Mouse (Mus musculus): ENCODE measurements around the gene Clic1. TPM values are rescaled to one million over a fixed set of nuclear protein-coding genes. Genes with fewer than 3 reads are reported as not detected.

The Clic1 gene
- polyA plus RNA-seq, 1 experiment, result not detected

- TF ChIP-seq POLR2A (IDR thresholded peaks at IDR 0.05; ENCODE audit: insufficient read depth, low read depth, low read length) (no peak), CTCF (IDR thresholded peaks at IDR 0.05; ENCODE audit: insufficient read depth, low read depth, low read length) (no peak)
- WGBS, result 69% methylated on average over 10 of the region's 10 CpGs
- Histone ChIP-seq H3K4me3 (ENCODE audit: insufficient read depth, low read depth, low read length) (no peak within 1 kb of the TSS), H3K4me1 (ENCODE audit: control insufficient read depth, insufficient read depth, low read length) (peaks cover 8% of the 10 kb centered on the region; the same call in 1 of the 2 replicates), H3K27ac (ENCODE audit: insufficient read depth, low read depth, low read length) (no peak within 1 kb of the TSS)
Measured at GRCm38 (mm10) chr17:35066084-35066483, 16.3 kb downstream of the Clic1 start, which contains the start of gene Mpig6b. TSS of gene Mpig6b (minus strand) at chr17:35066184.

- Histone ChIP-seq H3K4me3 (ENCODE audit: insufficient read depth, low read depth, low read length) (no peak overlapping the region), H3K27ac (ENCODE audit: insufficient read depth, low read depth, low read length) (no peak overlapping the region), H3K4me1 (ENCODE audit: control insufficient read depth, insufficient read depth, low read length) (peaks cover 8% of the 10 kb centered on the region; the same call in 1 of the 2 replicates)
- no peak for TF ChIP-seq CTCF (IDR thresholded peaks at IDR 0.05; ENCODE audit: insufficient read depth, low read depth, low read length)
- TF ChIP-seq POLR2A (IDR thresholded peaks at IDR 0.05; ENCODE audit: insufficient read depth, low read depth, low read length), result no peak
- 75% methylated on average over 17 of the region's 17 CpGs for WGBS
Measured at GRCm38 (mm10) chr17:35068213-35068914, 18.6 kb downstream of the Clic1 start.

GRCm38 (mm10) chr17:35070556-35071229, 20.9 kb downstream of the Clic1 start:
- 45% methylated on average over 6 of the region's 6 CpGs for WGBS
- Histone ChIP-seq H3K4me3 (ENCODE audit: insufficient read depth, low read depth, low read length) (no peak overlapping the region), H3K4me1 (ENCODE audit: control insufficient read depth, insufficient read depth, low read length) (no peaks in the 10 kb centered on the region), H3K27ac (ENCODE audit: insufficient read depth, low read depth, low read length) (no peak overlapping the region)
- TF ChIP-seq CTCF (IDR thresholded peaks at IDR 0.05; ENCODE audit: insufficient read depth, low read depth, low read length), result no peak
- TF ChIP-seq POLR2A (IDR thresholded peaks at IDR 0.05; ENCODE audit: insufficient read depth, low read depth, low read length), result no peak

- Histone ChIP-seq H3K27ac (ENCODE audit: insufficient read depth, low read depth, low read length) (no peak overlapping the region), H3K4me1 (ENCODE audit: control insufficient read depth, insufficient read depth, low read length) (no peaks in the 10 kb centered on the region), H3K4me3 (ENCODE audit: insufficient read depth, low read depth, low read length) (no peak overlapping the region)
- WGBS, result 86% methylated on average over 9 of the region's 9 CpGs
- TF ChIP-seq POLR2A (IDR thresholded peaks at IDR 0.05; ENCODE audit: insufficient read depth, low read depth, low read length) (no peak), CTCF (IDR thresholded peaks at IDR 0.05; ENCODE audit: insufficient read depth, low read depth, low read length) (no peak)
Measured at GRCm38 (mm10) chr17:35071454-35071853, 21.7 kb downstream of the Clic1 start.

- Histone ChIP-seq H3K4me3 (ENCODE audit: insufficient read depth, low read depth, low read length) (no peak overlapping the region), H3K4me1 (ENCODE audit: control insufficient read depth, insufficient read depth, low read length) (peaks cover 10% of the 10 kb centered on the region; the same call in 1 of the 2 replicates), H3K27ac (ENCODE audit: insufficient read depth, low read depth, low read length) (no peak overlapping the region)
Measured at GRCm38 (mm10) chr17:35074097-35074496, 24.3 kb downstream of the Clic1 start.

GRCm38 (mm10) chr17:35076507-35077176, 26.9 kb downstream of the Clic1 start, which contains the start of gene Ly6g6e:
TSS of gene Ly6g6e (plus strand) at chr17:35076902.
- TF ChIP-seq POLR2A (IDR thresholded peaks at IDR 0.05; ENCODE audit: insufficient read depth, low read depth, low read length), result no peak
- H3K27ac ChIP-seq (ENCODE audit: insufficient read depth, low read depth, low read length), result no peak within 1 kb of the TSS
- H3K4me3 ChIP-seq (ENCODE audit: insufficient read depth, low read depth, low read length), result peak within 1 kb of the TSS; percentile 20
- H3K4me1 ChIP-seq (ENCODE audit: control insufficient read depth, insufficient read depth, low read length), result peaks cover 10% of the 10 kb centered on the region; the same call in 1 of the 2 replicates
- WGBS, result 45% methylated on average over 10 of the region's 10 CpGs

More at GRCm38 (mm10) chr17:35074097-35074496, 24.3 kb downstream of the Clic1 start:
- 73% methylated on average over 17 of the region's 17 CpGs for WGBS
- no peak for TF ChIP-seq POLR2A (IDR thresholded peaks at IDR 0.05; ENCODE audit: insufficient read depth, low read depth, low read length)
- TF ChIP-seq CTCF (IDR thresholded peaks at IDR 0.05; ENCODE audit: insufficient read depth, low read depth, low read length), result no peak

- 25% methylated on average over 2 of the region's 2 CpGs for WGBS
- Histone ChIP-seq H3K4me1 (ENCODE audit: control insufficient read depth, insufficient read depth, low read length) (peaks cover 10% of the 10 kb centered on the region; the same call in 1 of the 2 replicates), H3K4me3 (ENCODE audit: insufficient read depth, low read depth, low read length) (peak overlapping the region; percentile 5; the same call in 1 of the 2 replicates), H3K27ac (ENCODE audit: insufficient read depth, low read depth, low read length) (no peak overlapping the region)
- TF ChIP-seq CTCF (IDR thresholded peaks at IDR 0.05; ENCODE audit: insufficient read depth, low read depth, low read length), result no peak
- TF ChIP-seq POLR2A (IDR thresholded peaks at IDR 0.05; ENCODE audit: insufficient read depth, low read depth, low read length), result no peak
Measured at GRCm38 (mm10) chr17:35077285-35077684, 27.5 kb downstream of the Clic1 start.

- TF ChIP-seq POLR2A (IDR thresholded peaks at IDR 0.05; ENCODE audit: insufficient read depth, low read depth, low read length), result no peak
- no peak for TF ChIP-seq CTCF (IDR thresholded peaks at IDR 0.05; ENCODE audit: insufficient read depth, low read depth, low read length)
- peak within 1 kb of the TSS; percentile 20 for H3K4me3 ChIP-seq (ENCODE audit: insufficient read depth, low read depth, low read length)
- peaks cover 10% of the 10 kb centered on the region; the same call in 1 of the 2 replicates for H3K4me1 ChIP-seq (ENCODE audit: control insufficient read depth, insufficient read depth, low read length)
- H3K27ac ChIP-seq (ENCODE audit: insufficient read depth, low read depth, low read length), result no peak within 1 kb of the TSS
- 22% methylated on average over 14 of the region's 14 CpGs for WGBS
Measured at GRCm38 (mm10) chr17:35077786-35078233, 28.0 kb downstream of the Clic1 start, which contains the start of gene Ly6g6d. TSS of gene Ly6g6d (minus strand) at chr17:35078065.

Measured in olfactory bulb, adult 2 months (tissue).